Mouse (Mus musculus) urinary bladder, adult 2 months (tissue): ENCODE data around the gene Slc1a2. TPM values are rescaled to one million over a fixed set of nuclear protein-coding genes. Genes with fewer than 3 reads are reported as not detected.

ENCODE experiments used
- DNase-seq: peaks from one replicate; pipeline ENCODE4 v3.0.0; 2022; ENCODE audit warnings: low spot score
- polyA plus RNA-seq: library from polyadenylated mRNA; depleted of rRNA; stranded (reverse); fragments of >200 nt; gene quantifications from 2 replicates; pipeline ENCODE4 v1.2.3, GENCODE M21; 2012

Slc1a2 gene
- polyA plus RNA-seq, 1 experiment = 0.17 TPM

GRCm38 (mm10) chr2:102712678-102713628, 54.5 kb downstream of the Slc1a2 start:
- no peak for DNase-seq

- no peak for DNase-seq
Observed at GRCm38 (mm10) chr2:102714320-102714719, 55.9 kb downstream of the Slc1a2 start.

DNA sequence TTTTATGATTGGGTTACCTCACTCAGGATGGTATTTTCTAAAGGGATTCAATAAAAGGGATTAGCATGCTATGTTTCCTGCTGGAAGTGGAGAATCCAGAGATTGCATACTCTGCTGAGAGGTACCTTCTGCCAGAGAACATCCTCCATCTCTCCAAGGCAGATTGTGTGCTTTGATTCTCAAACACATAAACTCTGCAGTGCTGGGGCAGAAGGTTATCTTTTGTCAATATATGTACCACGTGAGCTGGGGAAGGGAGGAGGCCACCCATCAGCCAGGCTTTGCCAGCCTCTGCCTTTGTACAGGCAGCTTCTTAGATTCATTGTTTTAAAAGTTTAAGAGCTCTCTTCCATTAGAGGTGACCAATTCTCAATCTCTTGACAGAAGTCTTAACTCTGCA, 57.3 kb downstream of the Slc1a2 start:
- no peak for DNase-seq

GRCm38 (mm10) chr2:102721859-102722258, 63.4 kb downstream of the Slc1a2 start:
- DNase-seq = no peak

- DNase-seq = no peak
Observed at GRCm38 (mm10) chr2:102725054-102725453, 66.6 kb downstream of the Slc1a2 start.

DNA sequence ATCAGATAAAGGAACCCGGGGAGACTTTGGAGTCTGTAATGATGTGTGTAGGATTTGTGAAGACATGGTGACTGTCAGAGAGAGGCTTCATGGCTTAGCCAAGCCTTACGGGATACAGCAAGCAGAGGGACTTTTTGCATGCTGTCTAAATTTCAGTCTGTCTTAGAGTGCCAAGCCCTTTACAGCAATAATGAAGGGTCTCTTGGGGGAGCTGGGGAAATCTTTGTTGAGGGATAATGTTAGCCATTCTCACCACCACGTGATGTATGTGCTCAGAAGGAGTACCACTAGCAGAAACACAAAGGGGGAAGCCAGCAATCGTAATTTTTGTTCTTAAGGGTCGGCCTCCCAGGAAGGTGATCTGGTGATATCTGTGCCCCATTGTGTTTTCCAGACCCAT, 71.9 kb downstream of the Slc1a2 start:
- no peak for DNase-seq

GRCm38 (mm10) chr2:102730788-102731187, 72.3 kb downstream of the Slc1a2 start:
- DNase-seq = no peak

DNA sequence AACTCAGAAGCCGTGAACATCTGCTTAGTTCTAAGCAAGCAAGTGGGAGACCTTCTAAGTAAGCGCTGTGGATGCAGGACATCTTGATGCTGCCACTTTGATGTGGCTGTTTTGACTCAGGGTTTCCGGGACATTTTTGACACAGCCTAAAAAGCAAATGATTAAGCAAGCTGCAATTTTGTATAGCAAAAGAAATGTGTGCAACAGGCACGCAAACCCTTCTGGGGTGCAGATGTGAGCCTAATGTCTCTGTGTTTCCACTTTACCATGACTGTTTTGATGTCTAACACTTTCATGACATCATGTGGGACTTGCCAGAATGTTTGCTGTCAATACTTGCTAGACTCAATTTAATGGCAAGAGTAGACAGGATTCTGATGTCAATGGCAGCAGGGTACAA, 74.7 kb downstream of the Slc1a2 start:
- DNase-seq = no peak

DNA sequence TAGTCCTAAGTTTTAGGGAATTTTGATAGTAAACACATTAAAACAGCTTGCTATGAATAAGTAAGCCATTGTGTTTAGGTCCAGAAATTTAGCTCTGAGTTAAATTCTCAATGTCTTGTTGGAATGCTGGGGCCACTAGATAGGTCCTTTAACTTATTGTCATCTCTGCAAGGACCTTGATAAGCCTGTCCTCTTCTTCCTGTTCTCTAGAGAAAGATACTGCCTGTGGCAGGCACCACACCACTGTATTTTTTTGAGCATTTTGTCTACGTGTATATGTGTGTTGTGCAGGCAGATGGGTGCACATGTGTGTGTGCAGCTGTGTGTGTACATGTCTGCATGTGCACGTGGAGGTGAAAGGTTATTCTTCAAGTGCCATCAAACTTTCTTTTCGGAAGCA, 75.6 kb downstream of the Slc1a2 start:
- no peak for DNase-seq

- DNase-seq = no peak
Observed at GRCm38 (mm10) chr2:102735031-102735430, 76.6 kb downstream of the Slc1a2 start.

- DNase-seq = no peak
Observed at GRCm38 (mm10) chr2:102735811-102736210, 77.4 kb downstream of the Slc1a2 start.

DNA sequence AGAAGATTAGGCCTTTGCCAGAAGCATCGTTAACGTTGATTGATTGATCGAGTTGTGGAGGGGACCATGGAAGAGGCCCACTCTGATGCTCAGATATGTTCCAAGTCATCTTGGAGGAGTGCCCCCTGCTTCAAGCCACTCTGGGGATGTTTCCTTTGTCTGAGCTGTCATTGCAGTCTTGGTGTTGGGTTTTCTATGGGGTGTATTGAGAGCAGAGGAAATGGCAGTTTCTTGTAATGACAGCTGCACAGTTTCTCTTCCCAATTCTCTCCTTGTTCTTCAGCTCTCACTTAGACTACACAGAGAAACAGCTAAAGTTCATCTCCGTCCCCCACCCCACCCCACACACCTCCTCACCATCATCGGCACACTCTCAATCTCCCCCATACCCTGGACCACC, 78.0 kb downstream of the Slc1a2 start:
- DNase-seq = no peak

DNA sequence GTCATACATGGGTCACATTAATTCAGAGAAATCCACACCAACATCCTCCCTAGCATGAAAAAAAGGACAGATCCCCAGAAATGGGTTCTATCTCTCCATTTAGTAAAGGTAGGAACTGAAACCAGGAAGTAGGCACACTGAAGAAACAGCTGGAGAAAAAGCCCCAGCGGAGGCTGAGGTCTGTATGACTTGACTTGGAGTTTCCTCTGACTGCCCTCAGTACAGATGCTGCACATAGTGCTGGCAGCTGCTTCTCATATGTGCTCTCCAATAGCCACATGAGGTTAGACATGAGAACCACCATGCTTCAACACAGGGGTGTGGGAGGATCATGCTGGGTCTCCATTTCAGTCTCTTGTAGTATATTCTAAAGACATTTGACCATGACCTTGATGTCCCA, 80.4 kb downstream of the Slc1a2 start:
- DNase-seq = no peak

GRCm38 (mm10) chr2:102742685-102743084, 84.2 kb downstream of the Slc1a2 start:
- DNase-seq = no peak

DNA sequence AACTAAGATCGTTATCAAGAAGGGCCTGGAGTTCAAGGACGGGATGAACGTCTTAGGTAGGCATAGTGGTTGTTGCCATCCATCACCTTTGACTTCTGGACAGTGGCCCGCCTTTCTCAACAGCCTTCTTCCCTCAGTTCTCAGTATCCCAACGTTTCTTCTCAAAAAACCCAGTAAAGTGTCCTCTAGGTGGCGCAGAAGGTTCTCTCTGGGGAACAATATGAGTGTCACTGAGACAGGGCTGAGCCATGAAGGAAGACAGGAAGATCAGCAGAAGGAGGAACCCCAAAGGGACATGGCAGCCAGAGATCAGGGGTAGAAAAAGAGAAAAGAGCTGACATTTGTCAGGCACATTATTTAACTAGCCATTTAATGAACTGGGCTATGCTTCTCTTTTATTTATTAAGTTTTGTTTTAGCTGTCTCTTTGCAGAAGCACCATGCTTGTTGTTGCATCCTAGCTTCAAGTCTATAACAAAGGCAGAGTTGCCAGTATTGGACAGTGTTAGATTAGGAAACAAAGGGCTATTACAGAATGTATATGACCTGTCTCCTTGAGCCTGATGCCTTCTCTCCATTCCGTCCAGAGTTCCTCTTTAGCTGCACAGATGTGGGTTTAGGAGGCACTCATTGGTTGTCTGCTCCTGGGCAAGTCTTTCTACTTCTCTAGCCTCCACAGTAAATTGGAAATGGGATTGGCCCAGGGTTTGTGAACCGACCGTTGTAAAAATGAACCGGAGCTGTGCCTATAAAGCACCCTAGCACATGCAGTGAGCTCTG, 85.6 kb downstream of the Slc1a2 start:
- no peak for DNase-seq

DNA sequence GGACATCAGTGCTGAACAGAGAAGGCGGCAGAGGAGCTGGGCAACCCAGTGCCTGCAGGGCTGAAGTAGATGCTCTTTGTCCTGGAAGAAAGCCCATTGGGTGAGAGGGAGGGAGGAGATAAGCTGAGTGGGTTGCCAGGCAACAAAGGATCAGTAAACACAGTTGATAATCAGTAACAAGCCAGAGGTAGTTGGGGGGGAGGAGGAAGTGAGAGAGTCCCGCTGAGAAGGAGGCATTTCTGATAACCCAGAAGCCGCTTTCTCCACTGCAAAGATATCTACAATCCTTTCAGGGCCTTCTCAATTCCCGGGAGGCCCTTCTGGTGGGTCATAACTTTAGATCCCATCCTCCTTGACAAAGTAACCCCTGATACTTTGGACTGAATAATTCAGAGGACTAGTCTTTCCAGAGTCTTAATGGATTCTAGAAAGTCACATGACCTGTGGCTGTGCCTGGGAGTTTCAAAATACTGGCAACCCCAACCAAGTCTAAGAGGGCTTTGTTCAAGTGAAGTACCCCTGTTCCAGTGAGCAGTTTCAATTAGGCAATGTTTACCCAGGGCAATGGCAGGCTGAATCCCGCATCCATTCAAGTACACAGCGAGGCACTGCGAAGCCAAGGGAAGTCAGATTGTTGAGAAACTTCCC, 86.9 kb downstream of the Slc1a2 start:
- DNase-seq = no peak

GRCm38 (mm10) chr2:102747758-102748157, 89.3 kb downstream of the Slc1a2 start:
- no peak for DNase-seq

GRCm38 (mm10) chr2:102749926-102750325, 91.5 kb downstream of the Slc1a2 start:
- DNase-seq = no peak

DNA sequence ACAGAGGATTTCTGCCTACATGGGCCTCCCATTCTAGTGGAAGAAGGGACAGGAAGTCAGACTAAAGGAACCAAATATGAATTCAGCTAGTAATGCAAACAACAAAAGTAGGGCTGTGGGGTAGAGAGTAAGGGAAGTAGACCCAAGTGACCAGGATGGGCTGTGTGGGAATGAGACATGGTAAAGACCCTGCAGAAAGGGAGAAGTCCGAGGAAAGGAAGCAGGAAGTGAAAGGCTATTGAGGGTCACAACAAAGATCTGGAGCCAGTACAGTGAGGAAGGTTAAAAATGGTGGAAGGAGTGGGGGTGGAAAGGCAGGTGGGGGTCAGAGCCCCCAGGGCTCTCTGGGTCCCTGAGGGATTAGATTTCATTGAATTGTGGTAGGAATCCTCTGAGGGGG, 93.4 kb downstream of the Slc1a2 start:
- DNase-seq = no peak

- DNase-seq = no peak
Observed at GRCm38 (mm10) chr2:102757241-102757860, 98.9 kb downstream of the Slc1a2 start.

GRCm38 (mm10) chr2:102759479-102759878, 101.0 kb downstream of the Slc1a2 start:
- no peak for DNase-seq
